Mouse (Mus musculus) thymus, postnatal 36 days (tissue): ENCODE measurements at regions not wholly inside any gene's neighbourhood (a gene's known extent, or its start where the extent isn't known, plus 50 kb on each side); places are given as distances from the start of the nearest gene placed in this dataset.

Source experiments
- DNase-seq, 2 experiments: peaks; one replicate each; pipeline ENCODE4 v3.0.0; 2022; ENCODE audit warnings: mixed read lengths in 2 of 2

DNA sequence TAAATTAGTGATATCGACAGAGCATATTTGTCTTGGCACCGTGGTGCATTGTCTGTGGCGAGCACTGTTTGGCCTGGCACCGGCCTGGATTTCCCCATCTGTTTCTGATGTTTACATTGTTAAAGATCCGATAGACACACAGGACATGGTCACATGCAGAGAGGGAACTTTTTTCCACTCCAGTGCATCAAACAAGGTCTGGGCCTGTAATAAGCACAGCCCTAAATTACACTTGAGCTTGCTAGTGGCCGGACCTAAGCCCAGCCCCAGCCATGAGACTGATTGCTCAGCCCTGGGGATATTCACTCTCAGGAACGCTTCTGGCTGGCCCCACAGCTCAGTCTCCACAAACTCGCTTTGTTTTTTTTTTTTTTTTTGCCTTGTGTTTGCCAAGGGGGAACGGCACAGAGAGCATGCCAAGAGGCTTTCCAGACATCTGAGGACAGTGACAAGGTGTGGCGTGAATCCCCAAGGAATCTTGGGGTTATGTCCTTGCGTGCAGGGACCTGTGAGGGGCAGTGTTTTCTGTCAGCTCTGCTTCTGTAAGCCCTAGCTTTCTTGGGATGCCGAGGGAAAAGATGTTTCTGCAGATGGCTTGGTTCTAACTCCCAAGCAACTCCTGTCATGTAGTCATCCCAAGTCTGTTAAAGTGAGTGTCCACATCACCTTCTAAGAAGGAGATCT, 147.3 kb downstream of the Slc4a3 start:
- no peak for DNase-seq

- no peak for DNase-seq
Observed at GRCm38 (mm10) chr1:75704832-75705650, 159.0 kb downstream of the Slc4a3 start.

GRCm38 (mm10) chr1:75706126-75706525, 160.1 kb downstream of the Slc4a3 start:
- no peak for DNase-seq

DNA sequence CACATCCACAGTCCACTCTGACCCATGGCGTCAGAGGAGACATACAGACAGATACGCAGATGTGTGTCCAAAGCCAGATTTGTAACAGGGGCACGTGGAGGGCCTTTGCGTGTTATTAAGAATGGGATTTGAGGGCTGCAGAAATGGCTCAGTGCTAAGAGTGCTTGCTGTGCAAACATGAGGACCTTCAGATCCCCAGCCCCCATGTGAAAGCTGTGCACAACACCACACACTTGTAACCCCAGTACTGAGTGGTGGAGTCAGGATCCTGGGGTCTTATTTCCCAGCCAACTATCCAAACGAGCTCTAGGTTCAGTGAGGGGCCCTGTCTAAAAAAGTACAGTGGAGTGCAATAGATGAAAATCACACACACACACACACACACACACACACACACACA, 177.4 kb downstream of the Slc4a3 start:
- DNase-seq = no peak

- DNase-seq = no peak
Observed at GRCm38 (mm10) chr1:75725329-75725728, 179.3 kb downstream of the Slc4a3 start.

DNA sequence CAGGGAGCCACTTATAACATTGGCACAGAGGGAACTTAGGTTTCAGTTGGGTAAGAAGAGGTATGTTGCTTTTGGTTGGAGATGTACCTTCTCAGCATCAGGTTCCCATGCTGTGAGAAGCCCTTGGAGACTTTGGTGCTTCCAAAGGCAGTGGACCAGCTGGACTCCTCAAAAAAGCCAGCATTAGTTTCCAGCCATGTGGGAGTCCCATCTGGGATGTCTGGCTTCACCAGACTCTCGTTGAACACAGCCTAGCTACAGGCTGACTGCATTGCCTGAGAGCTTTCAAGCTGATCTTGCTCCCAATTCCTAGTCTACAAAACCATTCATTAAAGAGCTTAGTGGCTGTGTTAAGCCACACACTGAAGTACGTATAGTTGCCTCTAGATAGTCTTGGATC, 182.8 kb downstream of the Slc4a3 start:
- no peak for DNase-seq

DNA sequence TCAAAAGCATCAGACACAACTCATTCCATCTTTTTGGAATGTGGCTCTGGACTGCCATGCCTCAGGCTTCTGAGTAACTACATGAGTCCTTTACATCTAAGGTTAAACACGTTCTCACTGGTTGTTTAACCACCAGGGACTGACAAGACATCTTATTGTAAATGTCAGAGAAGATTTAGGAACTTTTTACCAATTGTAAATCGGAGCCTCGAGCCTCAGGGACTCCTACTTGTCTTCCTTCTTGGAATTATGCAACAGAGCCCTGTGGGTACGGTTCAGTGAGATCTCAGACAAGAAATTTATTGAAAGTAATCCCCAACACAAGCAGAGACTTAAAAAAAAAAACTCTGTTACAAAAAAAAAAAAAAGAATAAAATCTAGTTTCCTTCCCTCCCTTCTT, 187.7 kb downstream of the Slc4a3 start:
- DNase-seq = no peak

- DNase-seq = no peak
Observed at GRCm38 (mm10) chr1:75738651-75739050, 192.6 kb downstream of the Slc4a3 start.

DNA sequence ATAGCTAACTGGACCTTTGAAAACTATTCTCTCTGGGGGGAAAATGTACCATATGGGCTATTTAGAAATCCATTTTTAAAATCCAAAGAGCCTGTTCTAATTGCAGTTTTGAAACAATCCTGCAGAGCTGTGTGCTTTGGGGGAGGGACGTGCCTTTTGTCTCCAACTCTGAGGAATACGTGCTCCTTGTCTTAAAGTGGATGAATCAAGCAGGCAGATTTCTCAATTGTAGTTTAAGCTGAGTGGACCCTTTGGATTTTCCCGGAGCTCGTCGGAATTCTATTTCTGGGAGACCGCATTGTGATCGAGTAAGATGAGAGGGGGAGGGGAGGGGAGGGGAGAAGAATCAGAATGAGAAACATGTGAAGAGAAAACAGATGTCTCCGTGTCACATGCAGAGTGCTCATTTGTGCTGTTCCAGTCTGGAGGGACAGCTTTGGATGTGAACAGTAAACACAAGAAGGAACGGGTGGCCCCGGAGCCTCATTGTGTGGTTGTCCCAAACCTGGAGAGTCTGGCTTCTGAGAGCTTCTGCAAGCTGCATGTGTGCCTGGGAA, 203.7 kb downstream of the Slc4a3 start:
- DNase-seq = no peak

DNA sequence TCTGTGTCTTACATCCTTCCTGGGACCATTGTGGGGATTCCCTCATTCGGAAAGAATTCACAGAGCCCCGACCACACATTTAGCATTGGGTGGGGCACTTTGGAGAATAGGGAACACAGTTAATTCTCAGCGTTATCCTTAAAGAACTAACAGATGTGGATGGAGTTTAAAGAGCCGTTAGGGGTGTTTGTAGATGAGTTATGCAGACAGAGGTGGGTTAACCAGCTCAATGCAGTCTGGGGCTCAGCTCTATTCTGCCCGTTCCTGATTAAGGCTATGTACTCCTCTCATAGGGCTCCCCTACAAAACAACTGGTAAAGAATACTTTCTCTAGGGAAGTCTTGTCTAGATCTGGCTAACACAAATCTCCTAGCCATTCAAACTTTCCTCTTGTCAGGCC, 226.1 kb downstream of the Slc4a3 start:
- DNase-seq = no peak

DNA sequence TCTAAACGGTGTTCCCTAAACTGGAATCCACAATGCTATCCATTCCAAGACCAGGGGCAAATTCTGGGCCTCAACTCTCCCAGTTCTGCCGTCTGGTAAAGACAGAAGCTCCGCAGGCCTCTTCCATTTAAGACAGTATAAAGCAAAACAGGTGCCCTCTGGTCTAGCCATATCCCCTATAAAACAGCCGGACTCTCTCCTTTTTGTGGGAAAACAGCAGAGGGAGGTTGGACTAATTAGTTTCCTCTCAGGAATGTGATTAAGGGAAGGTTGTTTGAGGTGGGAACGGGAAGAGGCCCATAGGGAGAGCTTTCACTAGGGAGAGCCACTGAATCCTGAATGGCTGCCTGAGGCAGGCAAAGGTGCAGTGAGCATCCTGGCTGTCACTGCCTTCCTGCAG, 226.9 kb downstream of the Slc4a3 start:
- DNase-seq = no peak

- no peak for DNase-seq
Observed at GRCm38 (mm10) chr1:75778889-75779288, 232.8 kb downstream of the Slc4a3 start.

- DNase-seq = no peak
Observed at GRCm38 (mm10) chr1:75783206-75783605, 237.1 kb downstream of the Slc4a3 start.

DNA sequence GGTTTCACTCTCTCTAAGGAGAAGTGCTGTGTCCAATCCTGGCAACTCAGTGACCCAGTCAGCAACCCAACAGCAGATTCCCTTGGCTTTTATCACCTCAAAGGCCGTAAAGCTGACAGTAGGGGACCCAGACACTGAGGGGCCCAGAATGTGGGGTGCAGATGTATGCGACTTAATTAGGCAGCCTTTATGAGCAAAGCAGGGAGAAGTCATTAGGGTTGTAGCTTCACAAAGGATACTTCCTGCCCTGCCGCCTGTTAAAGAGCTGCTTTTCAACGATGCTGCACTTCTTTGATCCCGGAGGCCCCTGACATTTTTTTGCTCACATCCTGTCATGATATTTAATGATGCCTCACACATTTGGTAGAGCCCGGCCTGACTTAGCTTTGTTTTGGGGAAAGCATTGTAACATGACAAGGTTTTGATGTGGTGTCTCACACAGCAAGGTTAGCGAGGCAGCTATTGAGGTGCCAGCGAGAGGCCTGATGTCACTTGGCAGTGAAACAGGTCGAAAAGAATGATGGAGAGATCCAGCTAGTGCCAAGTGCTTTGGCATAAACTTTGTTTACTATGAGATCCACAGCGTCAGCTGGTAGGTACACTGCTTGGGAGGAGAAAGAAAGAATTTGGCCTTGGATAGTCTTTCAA, 240.2 kb downstream of the Slc4a3 start:
- DNase-seq = no peak

DNA sequence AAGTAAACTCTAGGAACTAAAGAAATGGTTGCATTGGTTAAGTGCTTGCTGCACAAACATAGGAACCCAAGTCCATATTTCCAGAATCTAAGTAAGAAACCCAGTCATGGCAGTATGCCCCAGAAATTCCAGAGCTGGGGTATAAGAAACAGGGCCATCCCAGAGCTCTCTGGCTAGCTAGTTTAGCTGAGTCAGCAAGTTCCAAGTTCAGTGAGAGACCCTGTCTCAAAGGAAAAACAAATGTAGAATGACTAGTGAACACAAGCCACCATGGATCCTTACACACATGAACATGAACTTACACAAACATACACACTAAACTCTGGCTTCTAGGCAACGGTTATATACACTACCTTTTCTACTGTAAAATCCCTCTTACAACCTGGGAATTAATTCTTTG, 245.4 kb downstream of the Slc4a3 start:
- no peak for DNase-seq

DNA sequence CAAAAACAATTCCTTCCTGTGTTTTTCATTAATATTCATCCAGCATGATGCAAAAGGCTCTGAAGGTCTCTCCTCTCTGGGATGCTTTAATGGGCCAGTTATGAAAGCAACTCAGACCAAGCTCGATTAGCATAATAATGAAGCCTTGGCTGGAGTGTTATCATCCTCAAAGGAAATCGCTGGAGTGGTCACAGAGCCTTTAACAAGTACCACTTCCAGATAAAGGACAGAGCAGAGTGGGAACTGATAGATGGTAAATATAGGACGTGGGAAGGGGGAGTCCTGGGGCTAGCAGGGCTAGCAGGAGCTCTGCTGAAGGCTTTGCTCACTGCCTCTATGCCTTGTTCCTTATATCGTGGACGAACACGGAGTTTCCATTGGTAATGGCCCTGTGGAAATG, 251.7 kb downstream of the Slc4a3 start:
- DNase-seq = no peak

- DNase-seq = no peak
Observed at GRCm38 (mm10) chr1:75798375-75799099, 252.5 kb downstream of the Slc4a3 start.

GRCm38 (mm10) chr1:75804473-75804872, 258.4 kb downstream of the Slc4a3 start:
- no peak for DNase-seq

- DNase-seq = no peak
Observed at GRCm38 (mm10) chr1:75812471-75812870, 266.4 kb downstream of the Slc4a3 start.

GRCm38 (mm10) chr1:75826202-75826601, 280.1 kb downstream of the Slc4a3 start:
- no peak for DNase-seq

GRCm38 (mm10) chr1:75833071-75833830, 287.2 kb downstream of the Slc4a3 start:
- DNase-seq = no peak

GRCm38 (mm10) chr1:75834361-75834760, 288.3 kb downstream of the Slc4a3 start:
- DNase-seq = no peak
